Mouse (Mus musculus) forebrain, embryonic 10.5 days (tissue): ENCODE results near the gene Fbxl17. TPM values are rescaled to one million over a fixed set of nuclear protein-coding genes. Genes with fewer than 3 reads are reported as not detected.

Experiments used
- DNase-seq: peaks from one replicate; pipeline ENCODE4 v3.0.0-alpha.2; 2017; ENCODE audit warnings: low spot score; ENCODE audit errors: extremely low spot score
- H3K27ac ChIP-seq: fragments of 300-500 bp; sonication (generic); 2 replicates; pipeline ENCODE4 v1.5.1; 2016; ENCODE audit warnings: mild to moderate bottlenecking
- H3K27me3 ChIP-seq: fragments of 300-500 bp; sonication (generic); 2 replicates; pipeline ENCODE4 v1.6.1; 2016; ENCODE audit warnings: mild to moderate bottlenecking; ENCODE audit not compliant: poor library complexity, severe bottlenecking
- H3K36me3 ChIP-seq: fragments of 300-500 bp; sonication (generic); replicated peaks from 2 replicates; pipeline ENCODE4 v1.6.1; 2016; ENCODE audit warnings: mild to moderate bottlenecking, moderate library complexity
- H3K4me1 ChIP-seq: fragments of 300-500 bp; sonication (generic); 2 replicates; pipeline ENCODE4 v1.6.1; 2016
- H3K4me3 ChIP-seq: fragments of 300-500 bp; sonication (generic); 2 replicates; pipeline ENCODE4 v1.5.1; 2016; ENCODE audit warnings: mild to moderate bottlenecking, moderate library complexity
- H3K9me3 ChIP-seq: fragments of 300-500 bp; sonication (generic); 2 replicates; pipeline ENCODE4 v1.6.1; 2016; ENCODE audit warnings: mild to moderate bottlenecking, moderate library complexity
- WGBS: fragments of 180-500 bp; shearing (Covaris S2); methylation state at CpG from one replicate; pipeline ENCODE4 v1.1.7; 2016; 5-methylcytosine and 5-hydroxymethylcytosine counted together
- polyA plus RNA-seq: library from polyadenylated mRNA; unstranded; fragments of >200 nt; fragmentation: Nextera tagmentation; extraction: Ambion mirVana; gene quantifications from 2 replicates; pipeline ENCODE4 v1.2.1, GENCODE M21; 2016

The Fbxl17 gene
- polyA plus RNA-seq, 1 experiment from 2014 or later: 2.7 TPM

GRCm38 (mm10) chr17:63447691-63448090 lies 52.1 kb downstream of the Fbxl17 start:
- Histone ChIP-seq H3K27me3 (no peaks in the 10 kb centered on the region), H3K4me1 (peaks cover 10% of the 10 kb centered on the region; the same call in 1 of the 2 replicates), H3K27ac (no peak overlapping the region), H3K9me3 (no peaks in the 10 kb centered on the region), H3K4me3 (no peak overlapping the region), H3K36me3 (no peaks in the 10 kb centered on the region)
- WGBS: 86% methylated on average over 10 of the region's 10 CpGs
- DNase-seq: no peak

- Histone ChIP-seq H3K4me1 (peaks cover 10% of the 10 kb centered on the region; the same call in 1 of the 2 replicates), H3K27me3 (no peaks in the 10 kb centered on the region), H3K27ac (no peak overlapping the region), H3K4me3 (no peak overlapping the region), H3K9me3 (no peaks in the 10 kb centered on the region), H3K36me3 (no peaks in the 10 kb centered on the region)
- no peak for DNase-seq
- WGBS: 73% methylated on average over 10 of the region's 10 CpGs
These were observed 52.7 kb downstream of the Fbxl17 start for GRCm38 (mm10) chr17:63446971-63447679.

GRCm38 (mm10) chr17:63445212-63445611 lies 54.6 kb downstream of the Fbxl17 start:
- Histone ChIP-seq H3K4me1 (0 out of 2 replicates have a peak, but pooled peaks cover 4% of the 10 kb centered on the region), H3K4me3 (no peak overlapping the region), H3K36me3 (no peaks in the 10 kb centered on the region), H3K9me3 (no peaks in the 10 kb centered on the region), H3K27me3 (no peaks in the 10 kb centered on the region), H3K27ac (no peak overlapping the region)
- 75% methylated on average over 4 of the region's 4 CpGs for WGBS
- DNase-seq: no peak

GRCm38 (mm10) chr17:63437424-63437823 lies 62.4 kb downstream of the Fbxl17 start:
- Histone ChIP-seq H3K9me3 (no peaks in the 10 kb centered on the region), H3K27me3 (no peaks in the 10 kb centered on the region), H3K36me3 (no peaks in the 10 kb centered on the region), H3K27ac (no peak overlapping the region), H3K4me3 (no peak overlapping the region), H3K4me1 (peaks cover 4% of the 10 kb centered on the region; the same call in 1 of the 2 replicates)
- WGBS: 91% methylated on average over 6 of the region's 6 CpGs
- DNase-seq: no peak

DNA sequence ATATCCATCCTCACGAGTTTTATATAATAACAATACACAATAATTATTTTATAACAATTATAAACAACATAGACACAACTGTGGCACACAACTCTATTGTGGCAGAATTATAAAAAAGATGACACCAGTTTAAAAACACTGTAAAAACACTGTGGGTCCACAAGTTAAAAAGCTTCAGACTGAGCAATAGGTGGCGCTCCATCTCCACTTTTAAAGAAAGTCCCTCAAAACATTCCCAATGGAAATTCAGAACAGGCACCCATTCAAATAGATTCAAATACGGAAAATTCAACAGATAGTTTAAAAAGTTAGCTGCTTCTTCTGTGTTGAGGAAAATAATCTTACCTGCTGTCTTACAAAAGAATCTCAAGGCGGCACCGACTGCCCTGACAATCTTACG lies 65.7 kb downstream of the Fbxl17 start:
- no peaks in the 10 kb centered on the region for H3K27me3 ChIP-seq
- H3K4me3 ChIP-seq: no peak overlapping the region
- 52% methylated on average over 6 of the region's 6 CpGs for WGBS
- H3K4me1 ChIP-seq: peaks cover 4% of the 10 kb centered on the region; the same call in 1 of the 2 replicates
- no peaks in the 10 kb centered on the region for H3K36me3 ChIP-seq
- no peaks in the 10 kb centered on the region for H3K9me3 ChIP-seq
- no peak overlapping the region for H3K27ac ChIP-seq
- no peak for DNase-seq

DNA sequence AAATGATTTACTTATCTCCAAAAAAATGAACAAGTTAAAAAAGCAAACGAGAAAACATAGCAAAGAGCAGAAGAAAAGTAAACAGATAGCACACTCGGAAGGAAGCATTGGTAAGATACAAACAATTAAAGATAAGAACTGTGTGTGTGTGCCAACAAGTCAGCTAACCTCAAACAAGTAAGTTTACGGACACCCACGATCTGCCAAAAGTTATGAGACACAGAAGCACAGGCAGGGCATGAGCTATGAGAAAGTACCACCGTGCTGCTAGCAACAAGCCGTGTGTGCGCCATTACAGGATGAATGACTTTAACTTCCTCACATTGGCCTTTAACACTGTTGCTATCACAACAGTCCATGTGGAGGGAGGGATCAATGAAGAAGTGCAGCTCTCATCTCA lies 68.2 kb downstream of the Fbxl17 start:
- Histone ChIP-seq H3K4me1 (peaks cover 4% of the 10 kb centered on the region; the same call in 1 of the 2 replicates), H3K27ac (no peak overlapping the region), H3K36me3 (no peaks in the 10 kb centered on the region), H3K27me3 (no peaks in the 10 kb centered on the region), H3K4me3 (no peak overlapping the region), H3K9me3 (no peaks in the 10 kb centered on the region)
- no peak for DNase-seq
- WGBS: 90% methylated on average over 7 of the region's 7 CpGs

DNA sequence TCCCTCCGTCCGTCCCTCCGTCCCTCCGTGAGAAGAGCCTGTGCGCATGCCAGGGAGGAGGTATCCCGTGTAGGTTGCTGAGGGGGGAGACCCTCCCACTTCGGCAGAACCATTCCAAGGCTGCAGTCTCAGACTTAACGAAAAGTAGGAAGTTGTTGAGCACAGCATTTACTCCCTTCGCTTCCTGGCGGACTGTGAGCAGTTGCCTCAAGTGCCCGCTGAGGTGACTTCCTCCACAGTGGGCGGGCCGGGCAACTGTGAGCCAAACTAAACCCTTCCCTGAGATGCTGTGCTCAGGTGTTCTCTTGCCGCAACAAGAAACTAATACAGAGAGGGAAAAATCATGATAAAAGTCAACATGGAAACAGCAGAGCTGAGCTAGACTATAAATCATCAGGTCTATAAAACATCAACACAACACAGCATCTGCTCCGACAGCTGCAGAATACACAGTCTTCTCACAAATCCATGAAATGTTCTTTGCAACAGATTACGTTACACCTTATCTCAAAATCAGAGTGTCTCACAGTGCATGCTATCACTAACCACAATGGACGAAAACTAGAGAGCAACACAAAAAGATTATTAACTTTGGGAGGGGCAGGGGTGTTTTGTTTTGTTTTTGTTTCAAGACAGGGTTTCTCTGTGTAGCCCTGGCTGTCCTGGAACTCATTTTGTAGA lies 69.3 kb downstream of the Fbxl17 start:
- no peaks in the 10 kb centered on the region for H3K27me3 ChIP-seq
- peak overlapping the region; percentile 32; the same call in 1 of the 2 replicates for H3K4me3 ChIP-seq
- H3K36me3 ChIP-seq: no peaks in the 10 kb centered on the region
- 74% methylated on average over 17 of the region's 17 CpGs for WGBS
- H3K27ac ChIP-seq: no peak overlapping the region
- no peaks in the 10 kb centered on the region for H3K9me3 ChIP-seq
- H3K4me1 ChIP-seq: peaks cover 4% of the 10 kb centered on the region; the same call in 1 of the 2 replicates
- no peak for DNase-seq

DNA sequence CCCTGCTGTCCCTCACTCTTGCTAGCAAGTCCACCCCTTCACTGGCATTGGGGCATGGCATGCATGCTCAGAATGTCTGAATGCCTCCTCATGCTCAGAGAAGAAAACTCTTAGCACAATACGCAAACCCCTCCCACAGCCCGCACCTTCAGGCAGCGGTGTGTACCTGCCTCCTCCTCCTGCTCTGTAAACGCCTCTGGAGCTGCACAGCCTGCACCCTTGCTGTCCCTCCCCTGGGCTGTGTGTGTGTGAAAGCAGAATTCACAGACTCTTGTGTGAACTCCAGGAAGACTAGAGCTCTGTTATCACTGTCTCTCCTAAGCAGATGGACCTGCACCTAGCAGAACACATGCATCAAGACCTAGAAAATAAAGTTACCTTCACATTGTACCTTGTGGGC lies 76.0 kb downstream of the Fbxl17 start:
- Histone ChIP-seq H3K4me3 (no peak overlapping the region), H3K27ac (no peak overlapping the region), H3K27me3 (no peaks in the 10 kb centered on the region), H3K9me3 (no peaks in the 10 kb centered on the region), H3K4me1 (0 out of 2 replicates have a peak, but pooled peaks cover 3% of the 10 kb centered on the region), H3K36me3 (peaks cover 5% of the 10 kb centered on the region)
- WGBS: 76% methylated on average over 4 of the region's 4 CpGs
- no peak for DNase-seq

DNA sequence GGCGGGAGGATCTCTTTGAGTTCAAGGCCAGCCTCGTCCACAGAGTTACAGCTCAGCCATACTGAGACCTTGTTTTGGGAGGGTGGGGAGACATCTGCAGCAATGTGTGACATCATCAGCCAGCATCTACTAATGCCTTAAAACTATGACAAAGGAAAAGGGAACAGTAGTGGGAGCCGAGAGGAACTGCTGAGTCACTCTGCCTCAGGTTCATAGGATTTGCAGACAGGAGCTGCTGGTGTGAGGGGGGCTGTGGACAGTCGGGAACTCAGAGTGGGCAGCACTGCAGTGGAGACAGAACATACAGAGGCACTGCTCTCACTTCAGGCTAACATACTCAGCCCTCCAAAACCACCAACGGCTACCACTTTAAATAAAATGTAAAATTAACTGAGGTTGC lies 77.1 kb downstream of the Fbxl17 start:
- 0 out of 2 replicates have a peak, but pooled peaks cover 3% of the 10 kb centered on the region for H3K4me1 ChIP-seq
- H3K36me3 ChIP-seq: peaks cover 5% of the 10 kb centered on the region
- H3K27ac ChIP-seq: no peak overlapping the region
- DNase-seq: no peak
- whole genome bisulfite sequencing: 89% methylated on average over 5 of the region's 5 CpGs
- no peak overlapping the region for H3K4me3 ChIP-seq
- H3K9me3 ChIP-seq: no peaks in the 10 kb centered on the region
- H3K27me3 ChIP-seq: no peaks in the 10 kb centered on the region

GRCm38 (mm10) chr17:63421864-63422263 lies 78.0 kb downstream of the Fbxl17 start:
- H3K36me3 ChIP-seq: peaks cover 5% of the 10 kb centered on the region
- DNase-seq: no peak
- 79% methylated on average over 2 of the region's 2 CpGs for WGBS
- 0 out of 2 replicates have a peak, but pooled peaks cover 3% of the 10 kb centered on the region for H3K4me1 ChIP-seq
- no peak overlapping the region for H3K4me3 ChIP-seq
- H3K9me3 ChIP-seq: no peaks in the 10 kb centered on the region
- H3K27me3 ChIP-seq: no peaks in the 10 kb centered on the region
- no peak overlapping the region for H3K27ac ChIP-seq

DNA sequence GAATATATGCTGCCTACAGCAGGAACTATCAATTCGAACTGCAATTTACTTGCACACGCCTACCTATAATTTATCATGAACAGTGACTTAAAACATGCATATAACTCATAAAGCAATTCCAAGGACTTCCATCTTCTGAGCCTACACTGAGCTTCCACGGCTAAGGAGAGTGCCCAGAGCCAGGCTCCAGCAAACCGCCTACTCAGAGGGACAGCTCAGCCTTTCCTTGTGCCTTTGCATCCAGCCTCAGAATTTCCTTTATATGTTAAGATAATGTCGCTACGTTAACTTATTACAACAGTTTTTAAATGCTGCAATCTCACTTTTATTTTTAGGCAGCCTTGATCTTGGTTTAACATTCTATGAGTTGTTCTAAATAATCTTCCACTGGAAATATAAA lies 80.3 kb downstream of the Fbxl17 start:
- no peaks in the 10 kb centered on the region for H3K27me3 ChIP-seq
- H3K4me3 ChIP-seq: no peak overlapping the region
- H3K9me3 ChIP-seq: no peaks in the 10 kb centered on the region
- H3K27ac ChIP-seq: no peak overlapping the region
- DNase-seq: no peak
- H3K4me1 ChIP-seq: 0 out of 2 replicates have a peak, but pooled peaks cover 3% of the 10 kb centered on the region
- WGBS: 95% methylated on average over 6 of the region's 6 CpGs
- H3K36me3 ChIP-seq: peaks cover 5% of the 10 kb centered on the region

GRCm38 (mm10) chr17:63413973-63414580 lies 85.7 kb downstream of the Fbxl17 start:
- H3K4me3 ChIP-seq: no peak overlapping the region
- no peaks in the 10 kb centered on the region for H3K4me1 ChIP-seq
- H3K27me3 ChIP-seq: no peaks in the 10 kb centered on the region
- WGBS: 93% methylated on average over 1 of the region's 1 CpGs
- H3K27ac ChIP-seq: no peak overlapping the region
- DNase-seq: no peak
- peaks cover 8% of the 10 kb centered on the region; the same call in 1 of the 2 replicates for H3K9me3 ChIP-seq
- peaks cover 9% of the 10 kb centered on the region for H3K36me3 ChIP-seq

GRCm38 (mm10) chr17:63411564-63411963 lies 88.3 kb downstream of the Fbxl17 start:
- Histone ChIP-seq H3K9me3 (peaks cover 8% of the 10 kb centered on the region; the same call in 1 of the 2 replicates), H3K27me3 (no peaks in the 10 kb centered on the region), H3K36me3 (peaks cover 9% of the 10 kb centered on the region), H3K27ac (no peak overlapping the region), H3K4me3 (no peak overlapping the region), H3K4me1 (no peaks in the 10 kb centered on the region)
- WGBS: 82% methylated on average over 3 of the region's 3 CpGs
- DNase-seq: no peak
